In genomic region chr15:12888312-12888711, GRCm38 (mm10) we compare ENCODE assay signal across 31 mouse cellular contexts.
"Had no signal": no experiment of that assay in that cellular context is flagged by ENCODE, and none has a peak within 500 bp of the region (broad histone marks: within the 10 kb centered on the region; RNA-seq: fewer than 3 reads in every experiment).

No protein-coding gene starts in this region.

- H3K4me3 ChIP-seq: limb, embryonic 10.5 days; limb, embryonic 12.5 days; limb, embryonic 13.5 days; limb, embryonic 15.5 days; liver, embryonic 12.5 days; liver, embryonic 13.5 days; liver, embryonic 15.5 days; lung, embryonic 15.5 days; megakaryocyte, embryonic 14.5 days; midbrain, embryonic 10.5 days; midbrain, embryonic 12.5 days; midbrain, embryonic 13.5 days; midbrain, embryonic 15.5 days; myocyte had no signal

- DNase-seq: left cerebral cortex, postnatal 4 days; liver; liver, embryonic 13.5 days; liver, postnatal 0 days; lung, adult 18-20 months; lung, adult 2 months; lung, embryonic 14.5 days; lung, postnatal 10 days; lung, postnatal 14 days; lung, postnatal 36 days; lung, postnatal 4 days; midbrain, embryonic 14.5 days had no signal

- ATAC-seq: liver, embryonic 12.5 days; liver, postnatal 0 days; lung, postnatal 0 days; midbrain, embryonic 13.5 days; midbrain, embryonic 15.5 days; midbrain, embryonic 16.5 days had no signal

- H3K4me1 ChIP-seq: limb, embryonic 10.5 days; limb, embryonic 12.5 days; limb, embryonic 13.5 days; limb, embryonic 15.5 days; liver, embryonic 12.5 days; liver, embryonic 13.5 days; liver, embryonic 15.5 days; lung, embryonic 15.5 days; midbrain, embryonic 10.5 days; midbrain, embryonic 12.5 days; midbrain, embryonic 13.5 days; midbrain, embryonic 15.5 days had no signal

- H3K4me2 ChIP-seq: limb, embryonic 12.5 days; limb, embryonic 13.5 days; limb, embryonic 15.5 days; liver, embryonic 11.5 days; liver, embryonic 12.5 days; liver, embryonic 13.5 days; liver, embryonic 15.5 days; lung, embryonic 14.5 days; lung, embryonic 15.5 days; midbrain, embryonic 11.5 days; midbrain, embryonic 12.5 days; midbrain, embryonic 13.5 days; midbrain, embryonic 15.5 days had no signal

- H3K9ac ChIP-seq: limb, embryonic 12.5 days; limb, embryonic 13.5 days; limb, embryonic 15.5 days; liver, embryonic 12.5 days; liver, embryonic 13.5 days; liver, embryonic 14.5 days; liver, embryonic 15.5 days; liver, postnatal 0 days; lung, embryonic 14.5 days; lung, embryonic 15.5 days; midbrain, embryonic 12.5 days; midbrain, embryonic 13.5 days; midbrain, embryonic 15.5 days had no signal

- H3K27ac ChIP-seq: limb, embryonic 10.5 days; limb, embryonic 12.5 days; limb, embryonic 13.5 days; limb, embryonic 15.5 days; liver, embryonic 12.5 days; liver, embryonic 13.5 days; liver, embryonic 14.5 days; liver, embryonic 15.5 days; lung, embryonic 15.5 days; macrophage; midbrain, embryonic 10.5 days; midbrain, embryonic 12.5 days; midbrain, embryonic 13.5 days; midbrain, embryonic 15.5 days had no signal

- H3K9me3 ChIP-seq: limb, embryonic 10.5 days; limb, embryonic 12.5 days; limb, embryonic 13.5 days; limb, embryonic 15.5 days; liver, embryonic 12.5 days; liver, embryonic 13.5 days; liver, embryonic 15.5 days; lung, embryonic 15.5 days; midbrain, embryonic 10.5 days; midbrain, embryonic 12.5 days; midbrain, embryonic 13.5 days; midbrain, embryonic 15.5 days had no signal

- H3K27me3 ChIP-seq: limb, embryonic 12.5 days; limb, embryonic 13.5 days; limb, embryonic 15.5 days; liver, embryonic 12.5 days; liver, embryonic 13.5 days; liver, embryonic 15.5 days; lung, embryonic 15.5 days; megakaryocyte, embryonic 14.5 days; midbrain, embryonic 12.5 days; midbrain, embryonic 13.5 days; midbrain, embryonic 15.5 days had no signal
